Mouse (Mus musculus) skeletal muscle tissue, adult 2 months (tissue): Measurements from ENCODE around the gene Tmbim1.
A peak's percentile ranks its signal among the peaks of the same experiment; 100 is the strongest.
"Not testable (repeated sequence)": the region's sequence is repeated elsewhere in the genome, so short reads cannot be mapped to it uniquely, and the experiment has no call there.

Experiments used
- DNase-seq: peaks from one replicate; pipeline ENCODE4 v3.0.0-alpha.2; 2012; ENCODE audit warnings: low read depth, low spot score

Tmbim1 gene

GRCm38 (mm10) chr1:74305522-74305921, at the start of gene Tmbim1:
Tmbim1 (minus strand) TSS chr1:74305622.
- DNase-seq: no peak

- no peak for DNase-seq
Measured at GRCm38 (mm10) chr1:74353453-74354229, 48.2 kb upstream of the Tmbim1 start.

GRCm38 (mm10) chr1:74352532-74353096, 47.2 kb upstream of the Tmbim1 start:
- DNase-seq: no peak

GRCm38 (mm10) chr1:74351185-74351769, 45.9 kb upstream of the Tmbim1 start:
- DNase-seq: no peak

- no peak for DNase-seq
Measured at GRCm38 (mm10) chr1:74344163-74344916, 38.9 kb upstream of the Tmbim1 start.

- DNase-seq: no peak
Measured at GRCm38 (mm10) chr1:74343161-74343560, 37.7 kb upstream of the Tmbim1 start.

GRCm38 (mm10) chr1:74342308-74342707, 36.9 kb upstream of the Tmbim1 start:
- DNase-seq: no peak

GRCm38 (mm10) chr1:74341898-74342297, 36.5 kb upstream of the Tmbim1 start:
- no peak for DNase-seq

- not testable (repeated sequence) for DNase-seq
Measured at GRCm38 (mm10) chr1:74340992-74341391, 35.6 kb upstream of the Tmbim1 start.

- peak; percentile 87 for DNase-seq
Measured at GRCm38 (mm10) chr1:74340361-74340764, 34.9 kb upstream of the Tmbim1 start.

GRCm38 (mm10) chr1:74339917-74340316, 34.5 kb upstream of the Tmbim1 start:
- DNase-seq: no peak

GRCm38 (mm10) chr1:74338626-74339025, 33.2 kb upstream of the Tmbim1 start:
- no peak for DNase-seq

GRCm38 (mm10) chr1:74338013-74338412, 32.6 kb upstream of the Tmbim1 start:
- no peak for DNase-seq

GRCm38 (mm10) chr1:74337241-74337771, 31.9 kb upstream of the Tmbim1 start:
- no peak for DNase-seq

GRCm38 (mm10) chr1:74335436-74336170, 30.2 kb upstream of the Tmbim1 start:
- peak; percentile 50 for DNase-seq

GRCm38 (mm10) chr1:74335033-74335432, 29.6 kb upstream of the Tmbim1 start:
- DNase-seq: no peak

- DNase-seq: no peak
Measured at GRCm38 (mm10) chr1:74334607-74335006, 29.2 kb upstream of the Tmbim1 start.

- DNase-seq: no peak
Measured at GRCm38 (mm10) chr1:74332930-74333329, 27.5 kb upstream of the Tmbim1 start.

GRCm38 (mm10) chr1:74332241-74332763, 26.9 kb upstream of the Tmbim1 start:
- DNase-seq: peak; percentile 96

- DNase-seq: no peak
Measured at GRCm38 (mm10) chr1:74331046-74331681, 25.7 kb upstream of the Tmbim1 start.
